Mouse (Mus musculus) megakaryocyte, embryonic 14.5 days (primary cell): ENCODE data around the gene Slc25a44. TPM values are rescaled to one million over a fixed set of nuclear protein-coding genes. Genes with fewer than 3 reads are reported as not detected.
A peak's percentile ranks its signal among the peaks of the same experiment; 100 is the strongest.
"Not testable (repeated sequence)": the region's sequence is repeated elsewhere in the genome, so short reads cannot be mapped to it uniquely, and the experiment has no call there.

ENCODE experiments used
- H3K27me3 ChIP-seq: replicated peaks from 2 replicates; pipeline ENCODE3; 2012; ENCODE audit warnings: inconsistent platforms
- H3K36me3 ChIP-seq: replicated peaks from 2 replicates; pipeline ENCODE3; 2012; ENCODE audit warnings: low read length, inconsistent platforms, mixed read lengths
- H3K4me1 ChIP-seq: 2 replicates; pipeline ENCODE4 v1.6.1; 2012; ENCODE audit warnings: inconsistent platforms
- H3K4me3 ChIP-seq: replicated peaks from 2 replicates; pipeline ENCODE3; 2012; ENCODE audit warnings: moderate library complexity, mild to moderate bottlenecking, inconsistent platforms
- H3K9me3 ChIP-seq: 2 replicates; pipeline ENCODE4 v1.6.1; 2012; ENCODE audit warnings: inconsistent platforms
- FLI1 ChIP-seq: IDR thresholded peaks from 2 replicates; pipeline ENCODE4 v1.6.1; 2012; ENCODE audit warnings: low read length, inconsistent platforms, mixed read lengths
- GATA1 ChIP-seq: IDR thresholded peaks from 3 replicates; pipeline ENCODE4 v1.6.1; 2012; ENCODE audit warnings: mixed read lengths, low read length, inconsistent platforms, borderline replicate concordance
- polyA plus RNA-seq: library from polyadenylated mRNA; stranded (reverse); fragments of >175 nt; gene quantifications from 2 replicates; pipeline ENCODE4 v1.2.3, GENCODE M21; 2012; ENCODE audit warnings: low replicate concordance; ENCODE audit not compliant: insufficient read depth

Slc25a44 gene
- polyA plus RNA-seq, 1 experiment = 6.7 TPM

DNA sequence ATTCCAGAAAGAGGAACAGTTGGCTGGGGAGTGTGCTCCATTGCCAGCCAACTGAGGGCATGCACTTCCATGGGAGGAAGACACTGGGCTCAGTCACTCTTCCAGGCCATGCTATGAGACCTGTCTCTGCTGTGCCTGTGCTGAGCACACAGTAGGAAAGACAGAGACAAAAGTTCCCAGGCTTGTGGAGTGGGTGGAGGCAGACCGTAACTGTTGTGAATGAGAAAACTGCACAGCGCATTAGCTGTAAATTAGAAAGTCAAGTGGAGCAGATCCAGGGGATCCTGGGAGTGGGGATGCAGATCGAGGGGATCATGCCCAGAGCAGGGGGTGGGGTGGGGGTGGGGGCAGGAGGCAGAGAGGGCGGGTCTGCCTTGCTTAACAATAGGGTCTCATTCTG is 14.6 kb upstream of the Slc25a44 start:
- TF ChIP-seq GATA1 = no peak
- TF ChIP-seq FLI1 = no peak
- no peak overlapping the region for H3K4me3 ChIP-seq
- peaks cover 51% of the 10 kb centered on the region for H3K27me3 ChIP-seq
- peaks cover 55% of the 10 kb centered on the region for H3K4me1 ChIP-seq
- peaks cover 2% of the 10 kb centered on the region for H3K36me3 ChIP-seq
- no peaks in the 10 kb centered on the region for H3K9me3 ChIP-seq

DNA sequence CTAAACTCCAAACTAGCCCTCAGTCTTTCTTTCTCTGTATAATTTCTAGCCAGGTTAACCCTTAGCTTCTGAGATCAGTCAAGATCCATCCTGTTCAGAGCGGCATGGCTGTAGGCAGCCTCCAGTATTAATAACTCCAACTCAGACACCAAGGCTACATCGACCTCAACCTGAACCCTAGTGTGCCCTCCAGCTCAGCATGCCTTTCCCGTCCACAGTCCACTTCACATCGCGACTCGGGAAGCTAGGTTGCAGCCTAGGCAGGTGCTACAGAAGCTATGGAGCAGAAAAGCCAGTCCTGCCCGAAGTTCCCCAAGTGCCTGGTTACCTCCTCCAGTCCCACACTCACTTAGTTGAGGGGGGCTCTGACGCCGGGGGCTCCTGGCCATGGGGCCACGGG is 12.5 kb upstream of the Slc25a44 start:
- Histone ChIP-seq H3K9me3 (peaks cover 6% of the 10 kb centered on the region; the same call in 1 of the 2 replicates), H3K4me1 (peaks cover 42% of the 10 kb centered on the region), H3K27me3 (peaks cover 51% of the 10 kb centered on the region), H3K4me3 (no peak overlapping the region), H3K36me3 (peaks cover 2% of the 10 kb centered on the region)
- TF ChIP-seq FLI1 = no peak
- TF ChIP-seq GATA1 = no peak

DNA sequence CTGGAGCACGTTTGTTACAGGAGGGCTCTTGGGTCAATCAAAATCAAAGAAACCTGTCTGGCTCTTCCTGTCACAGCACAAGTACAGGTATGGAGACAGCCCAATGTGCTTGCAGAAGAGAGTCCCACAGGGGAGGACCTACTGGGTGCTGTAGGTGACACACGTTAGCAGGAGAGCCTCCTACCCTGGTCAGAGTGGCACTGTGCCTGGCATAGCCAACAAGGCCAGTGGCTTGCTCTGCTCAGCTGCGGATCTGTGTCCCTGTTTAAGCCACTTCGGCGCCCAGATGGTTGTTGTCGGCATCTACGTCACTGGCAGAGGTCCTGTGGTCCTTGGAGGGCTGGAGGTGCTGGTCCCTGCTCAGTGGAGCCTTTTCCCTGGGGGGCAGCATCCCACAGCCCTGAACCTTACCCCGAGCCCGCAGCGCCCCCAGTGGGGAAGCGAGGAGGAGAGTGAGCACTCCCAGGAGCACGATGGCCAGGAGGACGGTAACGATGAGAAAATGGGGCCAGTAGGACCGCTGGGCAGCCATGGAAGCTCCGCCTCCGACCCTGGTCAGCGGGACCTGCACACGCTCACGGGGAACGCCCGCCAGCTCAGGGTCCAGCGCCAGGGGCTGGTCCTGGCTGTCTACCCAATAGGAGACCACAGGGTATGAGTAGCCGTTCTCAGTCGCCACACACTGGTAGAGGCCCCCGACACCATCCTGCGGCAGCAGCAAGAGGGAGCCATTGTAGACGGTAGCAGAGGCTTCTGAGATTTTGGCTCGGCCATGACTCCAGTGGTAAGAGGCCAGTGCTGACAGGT is 11.7 kb upstream of the Slc25a44 start:
- Histone ChIP-seq H3K4me3 (peak overlapping the region; percentile 73), H3K4me1 (peaks cover 45% of the 10 kb centered on the region), H3K36me3 (peaks cover 2% of the 10 kb centered on the region), H3K9me3 (peaks cover 6% of the 10 kb centered on the region; the same call in 1 of the 2 replicates), H3K27me3 (peaks cover 49% of the 10 kb centered on the region)
- TF ChIP-seq FLI1 = no peak
- no peak for TF ChIP-seq GATA1

DNA sequence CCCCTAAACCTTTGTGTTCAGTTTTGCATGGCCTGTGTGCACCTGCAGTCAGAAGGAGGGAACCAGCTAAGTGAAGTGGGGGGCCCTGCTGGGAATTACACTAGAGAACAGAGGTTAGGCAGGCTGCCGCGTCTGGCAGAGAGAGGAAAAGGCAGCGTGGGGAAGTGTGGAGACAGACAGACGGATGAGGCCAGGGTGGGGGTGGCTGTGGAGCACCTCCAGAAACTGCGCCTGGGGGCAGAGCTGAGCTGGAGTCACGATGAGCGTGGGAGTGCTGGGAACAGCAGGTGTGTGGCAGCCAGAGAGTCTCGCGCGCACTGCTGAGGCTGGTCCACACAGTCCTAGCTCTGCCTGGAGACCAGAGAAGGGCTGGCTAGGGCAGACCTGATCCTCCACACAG is 10.6 kb upstream of the Slc25a44 start:
- peaks cover 44% of the 10 kb centered on the region for H3K4me1 ChIP-seq
- H3K36me3 ChIP-seq = peaks cover 2% of the 10 kb centered on the region
- H3K9me3 ChIP-seq = peaks cover 6% of the 10 kb centered on the region; the same call in 1 of the 2 replicates
- no peak overlapping the region for H3K4me3 ChIP-seq
- H3K27me3 ChIP-seq = peaks cover 43% of the 10 kb centered on the region
- TF ChIP-seq FLI1 (no peak), GATA1 (no peak)

DNA sequence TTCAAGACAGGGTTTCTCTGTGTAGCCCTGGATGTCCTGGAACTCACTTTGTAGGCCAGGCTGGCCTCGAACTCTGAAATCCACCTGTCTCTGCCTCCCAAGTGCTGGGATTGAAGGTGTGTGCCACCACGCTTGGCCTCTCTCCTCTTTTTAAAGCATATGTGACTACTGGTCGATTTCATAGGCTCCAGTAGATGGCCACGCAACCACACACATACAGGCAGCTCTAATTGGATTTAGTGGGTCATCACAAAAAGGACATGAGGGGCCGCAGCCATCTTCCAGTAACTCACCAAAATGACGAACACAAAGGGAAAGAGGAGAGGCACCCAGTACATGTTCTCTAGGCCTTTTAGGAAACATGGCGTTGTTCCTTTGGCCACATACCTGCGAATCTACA is 3.7 kb upstream of the Slc25a44 start:
- not testable (repeated sequence) for H3K36me3 ChIP-seq, H3K27me3 ChIP-seq, H3K9me3 ChIP-seq, H3K4me3 ChIP-seq
- peaks cover 38% of the 10 kb centered on the region for H3K4me1 ChIP-seq

DNA sequence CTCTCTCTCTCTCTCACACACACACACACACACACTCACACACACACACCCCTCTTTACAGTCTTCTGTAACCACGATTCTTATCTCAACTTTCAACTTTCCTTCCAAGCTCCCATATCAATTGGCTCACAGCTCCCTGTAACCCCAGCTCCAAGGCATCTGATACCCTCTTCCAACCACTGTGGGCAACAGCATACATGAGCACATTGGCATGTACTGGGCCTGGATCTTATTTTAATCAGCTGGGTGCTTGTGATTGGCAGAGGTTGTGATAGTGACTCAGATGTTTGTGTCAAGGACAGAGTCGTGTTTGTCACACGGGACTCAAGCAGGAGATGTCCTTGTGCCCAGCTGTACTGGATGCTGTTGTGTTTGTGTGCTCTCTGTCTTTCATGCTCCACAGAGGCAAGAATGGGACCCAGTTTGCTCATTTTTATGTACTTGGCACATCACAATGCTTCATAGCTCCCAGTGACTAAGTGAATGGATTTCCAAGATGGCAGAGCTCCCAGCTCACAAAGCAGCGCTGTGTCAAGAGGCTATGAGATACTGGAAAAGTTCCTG is 2.5 kb upstream of the Slc25a44 start:
- TF ChIP-seq FLI1 = no peak
- Histone ChIP-seq H3K4me3 (no peak overlapping the region), H3K9me3 (no peaks in the 10 kb centered on the region), H3K36me3 (no peaks in the 10 kb centered on the region), H3K27me3 (no peaks in the 10 kb centered on the region), H3K4me1 (peaks cover 47% of the 10 kb centered on the region)

DNA sequence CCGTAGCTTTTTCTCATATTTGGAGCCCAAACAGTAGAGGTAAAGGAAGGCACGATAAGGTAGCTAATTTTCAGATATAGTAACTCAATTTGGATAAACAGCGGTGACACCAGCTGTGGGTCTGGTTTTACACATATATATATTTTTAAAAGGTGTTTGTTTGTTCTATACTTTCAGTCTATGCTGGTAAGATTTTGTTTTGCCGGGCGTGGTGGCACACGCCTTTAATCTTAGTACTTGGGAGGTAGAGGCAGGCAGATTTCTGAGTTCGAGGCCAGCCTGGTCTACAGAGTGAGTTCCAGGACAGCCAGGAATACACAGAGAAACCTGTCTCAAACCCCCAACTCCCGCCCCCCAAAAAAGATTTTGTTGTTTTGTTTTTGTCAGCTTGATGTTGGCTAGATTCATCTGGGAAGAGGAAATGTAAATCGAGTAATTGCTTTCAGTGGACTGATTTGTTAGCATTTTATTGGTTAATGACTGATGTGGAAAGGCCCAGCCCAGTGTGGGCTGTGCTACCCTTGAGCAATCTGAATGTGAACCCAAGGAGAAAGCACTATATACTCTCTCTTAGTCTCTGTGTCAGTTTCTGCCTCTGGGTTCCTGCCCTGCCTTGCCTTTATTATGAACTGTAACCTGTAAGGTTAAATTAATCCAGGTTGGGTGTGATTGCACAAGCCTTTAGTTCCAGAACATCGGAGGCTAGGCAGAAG is 925 bp upstream of the Slc25a44 start:
- TF ChIP-seq GATA1 (no peak), FLI1 (no peak)
- H3K9me3 ChIP-seq = no peaks in the 10 kb centered on the region
- peaks cover 8% of the 10 kb centered on the region for H3K36me3 ChIP-seq
- peak overlapping the region; percentile 99 for H3K4me3 ChIP-seq
- H3K27me3 ChIP-seq = no peaks in the 10 kb centered on the region
- peaks cover 53% of the 10 kb centered on the region for H3K4me1 ChIP-seq

DNA sequence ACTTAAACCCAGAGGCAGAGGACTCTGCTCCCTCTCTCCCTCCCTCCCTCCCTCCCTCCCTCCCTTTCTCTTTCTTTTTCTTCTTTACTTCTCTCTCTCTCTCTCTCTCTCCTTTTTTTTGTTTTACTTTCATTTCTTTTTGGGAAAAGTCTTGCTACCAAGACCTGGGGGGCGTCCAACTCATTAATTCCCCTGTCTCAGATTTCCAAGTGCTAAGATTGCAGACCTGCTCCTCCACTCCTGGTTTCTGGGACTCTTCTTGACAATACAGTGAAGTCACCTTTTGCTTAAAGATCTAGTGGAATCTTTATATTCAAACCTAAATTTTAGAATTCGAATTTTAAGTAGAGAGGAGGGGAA is 371 bp upstream of the Slc25a44 start:
- Histone ChIP-seq H3K4me1 (peaks cover 59% of the 10 kb centered on the region), H3K4me3 (peak overlapping the region; percentile 99), H3K27me3 (no peaks in the 10 kb centered on the region), H3K9me3 (no peaks in the 10 kb centered on the region), H3K36me3 (peaks cover 14% of the 10 kb centered on the region)
- TF ChIP-seq GATA1 (no peak), FLI1 (no peak)

DNA sequence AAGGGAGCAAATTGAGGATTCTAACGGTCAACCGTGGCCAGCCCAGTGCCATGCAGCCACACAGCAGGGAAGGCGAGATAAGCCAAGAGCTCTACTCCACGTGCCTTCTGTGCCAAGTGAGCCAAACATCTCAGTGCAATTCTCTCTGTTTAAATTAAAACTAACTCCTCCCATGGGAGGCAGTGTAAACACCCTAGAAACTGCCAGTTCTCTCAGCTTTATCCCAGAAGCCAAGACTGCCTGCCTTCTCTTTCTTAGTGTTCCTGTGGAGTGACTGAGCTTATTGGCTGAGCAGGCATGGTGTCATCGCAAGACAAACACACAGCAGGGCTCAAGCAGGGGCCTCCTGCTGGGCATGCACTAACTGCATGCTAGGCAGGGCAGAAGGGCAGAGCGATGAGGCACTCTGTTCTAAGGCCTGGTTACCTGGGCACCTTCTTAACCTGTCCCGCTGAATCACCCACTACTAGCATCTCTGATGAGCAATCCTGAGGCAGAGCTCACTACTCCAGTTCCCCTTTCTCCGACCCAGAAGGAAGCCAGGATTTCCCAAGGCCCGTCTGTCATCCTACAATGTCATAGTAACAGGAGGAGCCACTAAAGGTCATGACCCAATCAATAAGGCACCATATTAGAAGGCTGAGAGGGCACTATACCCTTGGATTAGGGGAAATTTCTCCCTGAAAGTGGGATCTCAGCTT is 2.8 kb downstream of the Slc25a44 start:
- H3K27me3 ChIP-seq = no peaks in the 10 kb centered on the region
- no peak for TF ChIP-seq FLI1
- no peak for TF ChIP-seq GATA1
- peak overlapping the region; percentile 86 for H3K4me3 ChIP-seq
- peaks cover 79% of the 10 kb centered on the region for H3K4me1 ChIP-seq
- peaks cover 45% of the 10 kb centered on the region for H3K36me3 ChIP-seq
- no peaks in the 10 kb centered on the region for H3K9me3 ChIP-seq
